Mouse (Mus musculus) heart, postnatal 36 days (tissue): ENCODE data around the gene Phf19. TPM values are rescaled to one million over a fixed set of nuclear protein-coding genes. Genes with fewer than 3 reads are reported as not detected.

Experiments
- total RNA-seq, 2 experiments: library from RNA; stranded (reverse); gene quantifications; 2 replicates each; pipeline ENCODE4 v1.2.3; 2021

The Phf19 gene
- total RNA-seq, 2 experiments from 2014 or later = 0.78 to 0.98 TPM

Other genes starting within 250 kb of the Phf19 start
- gene Gapvd1, start 158.8 kb downstream of the Phf19 start, total RNA-seq = 10 to 100 TPM; 37.5 to 41.5 TPM
- 100 to 1,000 TPM; 565 to 705 TPM for gene Hspa5, start 142.1 kb downstream of the Phf19 start, total RNA-seq
- 10 to 100 TPM; 12.2 to 14.2 TPM for gene Rabepk, start 114.1 kb downstream of the Phf19 start, total RNA-seq
- 10 to 100 TPM; 50.4 to 55.3 TPM for gene Fbxw2, start 87.7 kb downstream of the Phf19 start, total RNA-seq
- not detected for gene Gm34653, start 81.0 kb downstream of the Phf19 start, total RNA-seq
- gene Cutal, start 39.6 kb downstream of the Phf19 start, total RNA-seq = under 1 TPM; 0.69 to 0.76 TPM
- gene Psmd5, start 39.1 kb downstream of the Phf19 start, total RNA-seq = 10 to 100 TPM; 13.0 to 14.3 TPM
- gene Traf1, start 47.7 kb upstream of the Phf19 start, total RNA-seq = 1 to 10 TPM in 1 of 2 experiments, under 1 TPM in 1; 1.00 to 1.8 TPM
- gene Hc, start 147.4 kb upstream of the Phf19 start, total RNA-seq = not detected
- under 1 TPM in 1 of 2 experiments, not detected in 1; 0.27 TPM for gene AI182371, start 187.5 kb upstream of the Phf19 start, total RNA-seq
- 1 to 10 TPM; 6.9 to 8.0 TPM for gene Cntrl, start 195.5 kb upstream of the Phf19 start, total RNA-seq